Mouse (Mus musculus) frontal cortex, postnatal 14 days (tissue): ENCODE results near the gene Vpreb3.
"Not testable (repeated sequence)": the region's sequence is repeated elsewhere in the genome, so short reads cannot be mapped to it uniquely, and the experiment has no call there.

Experiments used
- DNase-seq, 2 experiments: peaks; one replicate each; pipeline ENCODE4 v3.0.0; 2022; ENCODE audit warnings: low spot score in 2 of 2

Vpreb3 gene

GRCm38 (mm10) chr10:75973846-75974245 lies 31.0 kb downstream of the Vpreb3 start:
- DNase-seq, result no peak

- no peak for DNase-seq
Measured at GRCm38 (mm10) chr10:75975216-75975615, 32.4 kb downstream of the Vpreb3 start.

GRCm38 (mm10) chr10:75978119-75978834 lies 35.4 kb downstream of the Vpreb3 start:
- DNase-seq, result no peak

GRCm38 (mm10) chr10:75978835-75979157 lies 35.9 kb downstream of the Vpreb3 start:
- DNase-seq, result no peak

GRCm38 (mm10) chr10:75979432-75979831 lies 36.6 kb downstream of the Vpreb3 start:
- DNase-seq, result no peak

GRCm38 (mm10) chr10:75990430-75991042 lies 47.7 kb downstream of the Vpreb3 start:
- no peak for DNase-seq

- DNase-seq, result no peak
Measured at GRCm38 (mm10) chr10:75993616-75994240, 50.9 kb downstream of the Vpreb3 start.

- not testable (repeated sequence) for DNase-seq
Measured at GRCm38 (mm10) chr10:75994531-75995210, 51.8 kb downstream of the Vpreb3 start.

- DNase-seq, result no peak
Measured at GRCm38 (mm10) chr10:75995463-75995862, 52.6 kb downstream of the Vpreb3 start.

GRCm38 (mm10) chr10:75996315-75996714 lies 53.5 kb downstream of the Vpreb3 start:
- DNase-seq, result no peak
